Mouse (Mus musculus) lung, postnatal 36 days (tissue): ENCODE measurements around the gene Tnfrsf13b.
A peak's percentile ranks its signal among the peaks of the same experiment; 100 is the strongest.
"Not testable (repeated sequence)": the region's sequence is repeated elsewhere in the genome, so short reads cannot be mapped to it uniquely, and the experiment has no call there.

Experiments used
- DNase-seq: peaks from one replicate; pipeline ENCODE4 v3.0.0; 2022; ENCODE audit warnings: mixed read lengths

The Tnfrsf13b gene

GRCm38 (mm10) chr11:61174821-61175658 lies 48.5 kb downstream of the Tnfrsf13b start, which contains the start of gene Usp22:
TSS of gene Usp22 (minus strand) at chr11:61175055.
- DNase-seq, result peak; percentile 100

DNA sequence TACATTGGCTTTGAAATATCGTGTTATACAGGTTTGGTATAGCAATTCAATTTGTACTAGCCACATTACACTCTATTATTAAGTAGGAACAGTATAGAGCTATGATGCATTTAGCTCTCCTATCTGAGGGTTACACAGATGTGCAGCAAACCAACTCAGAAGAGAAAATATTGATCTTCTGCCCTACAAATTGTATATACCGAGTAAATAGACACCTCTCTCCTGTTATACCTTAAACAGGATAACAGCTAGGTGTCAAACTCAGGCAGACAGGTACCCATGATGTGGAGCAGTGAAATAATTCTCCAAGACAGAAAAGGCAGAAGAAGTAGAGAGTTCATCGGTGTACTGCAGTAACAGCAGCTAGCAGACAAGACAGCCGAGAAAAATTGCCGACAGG lies 49.2 kb downstream of the Tnfrsf13b start:
- no peak for DNase-seq

- DNase-seq, result peak; percentile 49
Measured at GRCm38 (mm10) chr11:61176321-61176720, 49.8 kb downstream of the Tnfrsf13b start.

- DNase-seq, result no peak
Measured at GRCm38 (mm10) chr11:61180361-61180760, 53.8 kb downstream of the Tnfrsf13b start.

DNA sequence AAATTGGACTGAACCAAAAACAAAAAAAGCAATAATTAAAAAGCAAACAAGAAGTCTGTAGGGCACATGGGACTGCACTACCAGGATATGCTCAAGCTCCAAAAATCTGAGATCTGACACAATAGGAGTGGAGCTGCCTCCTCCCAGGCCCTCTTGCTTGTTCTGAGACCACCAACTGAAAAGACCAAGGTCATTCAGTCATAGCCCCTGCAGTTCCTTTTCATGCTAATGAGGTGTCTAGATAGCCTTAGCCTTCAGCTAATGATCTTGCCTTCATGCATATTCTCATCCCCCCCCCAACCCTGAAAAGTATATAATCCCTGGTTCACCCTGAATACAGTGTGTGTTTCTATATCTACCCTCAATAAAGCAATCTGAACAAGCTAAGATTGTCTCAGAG lies 55.1 kb downstream of the Tnfrsf13b start:
- DNase-seq, result no peak

- DNase-seq, result no peak
Measured at GRCm38 (mm10) chr11:61183820-61184219, 57.3 kb downstream of the Tnfrsf13b start.

- DNase-seq, result no peak
Measured at GRCm38 (mm10) chr11:61190776-61191175, 64.2 kb downstream of the Tnfrsf13b start.

GRCm38 (mm10) chr11:61192123-61192522 lies 65.6 kb downstream of the Tnfrsf13b start:
- not testable (repeated sequence) for DNase-seq

DNA sequence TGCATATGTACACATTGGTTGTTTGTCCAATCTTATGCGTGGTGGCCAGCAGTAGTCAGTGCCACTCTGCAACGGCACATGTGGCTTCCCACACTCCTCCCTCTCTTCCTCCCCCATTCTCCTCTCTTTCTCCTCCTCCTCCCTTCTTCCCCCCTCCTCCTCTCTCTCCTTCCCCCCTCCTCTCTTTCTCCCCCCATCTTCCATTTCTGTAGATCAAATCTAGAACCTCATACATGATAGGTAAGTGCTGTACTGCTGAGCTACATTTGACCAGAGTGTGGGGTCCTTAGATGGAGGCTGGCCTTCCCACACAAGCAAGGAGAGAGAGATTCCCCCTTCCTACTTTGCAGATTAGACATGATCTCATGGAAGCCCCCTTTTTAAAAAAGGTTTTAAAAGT lies 66.2 kb downstream of the Tnfrsf13b start:
- no peak for DNase-seq

DNA sequence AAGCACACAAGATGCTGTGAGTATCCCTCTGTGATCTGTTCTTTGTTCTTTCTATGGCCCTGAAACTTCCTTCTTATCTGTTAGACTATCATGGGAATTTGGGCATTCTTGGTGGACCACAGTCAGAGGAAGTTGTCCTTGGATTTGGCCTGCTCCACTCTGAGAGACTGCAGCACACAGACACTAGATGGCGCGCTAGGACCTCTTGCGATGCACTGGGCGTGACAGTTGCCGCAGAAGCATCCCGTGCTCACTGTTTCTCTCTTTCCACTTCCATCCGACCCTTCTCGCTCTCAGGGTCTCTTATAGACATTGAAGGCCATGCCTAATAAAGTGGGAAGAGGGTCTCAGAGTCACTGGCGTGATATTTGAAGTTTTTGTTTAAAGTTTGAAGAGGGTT lies 66.8 kb downstream of the Tnfrsf13b start:
- DNase-seq, result peak; percentile 92

DNA sequence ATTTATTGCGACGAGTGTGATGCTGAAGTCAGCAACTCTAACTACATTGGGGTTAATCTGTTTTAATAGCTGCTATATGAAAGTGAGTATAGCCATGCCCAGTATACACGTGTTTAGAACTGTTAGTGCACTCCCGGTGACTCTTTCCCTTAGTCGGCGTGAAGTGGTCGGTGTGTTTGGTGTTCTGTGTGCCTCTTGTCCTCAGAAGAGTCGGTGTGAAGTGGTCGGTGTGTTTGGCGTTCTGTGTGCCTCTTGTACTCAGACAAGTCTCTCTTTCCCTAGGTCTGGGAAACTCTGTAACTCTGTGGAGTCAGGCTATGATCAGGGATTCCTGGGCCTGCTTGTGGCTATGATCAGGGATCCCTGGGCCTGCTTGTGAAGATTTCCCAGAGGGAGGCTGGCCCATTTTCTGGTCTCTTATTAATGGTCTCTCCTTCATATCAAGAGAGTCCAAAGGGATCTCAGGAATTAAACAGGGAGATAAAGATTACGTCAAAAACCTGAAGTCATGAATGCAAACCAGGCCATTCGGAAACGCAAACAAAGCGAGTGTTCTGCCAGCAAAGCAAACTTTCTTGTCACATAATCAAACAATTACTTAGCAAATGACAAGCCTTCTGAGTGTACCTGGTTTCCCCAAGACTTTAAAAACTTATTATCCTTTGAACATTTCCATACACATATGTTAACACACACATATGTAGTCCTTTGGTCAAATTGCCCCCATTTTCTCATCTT lies 70.2 kb downstream of the Tnfrsf13b start:
- peak; percentile 58 for DNase-seq

- DNase-seq, result peak; percentile 12
Measured at GRCm38 (mm10) chr11:61197935-61198334, 71.4 kb downstream of the Tnfrsf13b start.
